Mouse (Mus musculus): Measurements from ENCODE around the gene Tomm6.

Tomm6 gene

GRCm38 (mm10) chr17:47688344-47688607 is at the start of gene Tomm6:
TSS of gene Tomm6 (minus strand) at chr17:47688386.
- no peak for DNase-seq (ENCODE audit: low read depth, low spot score)

- DNase-seq (ENCODE audit: low read depth, low spot score) = peak; percentile 93
Observed at GRCm38 (mm10) chr17:47737271-47738065, 49.3 kb upstream of the Tomm6 start.

GRCm38 (mm10) chr17:47736856-47737255 is 48.7 kb upstream of the Tomm6 start, which contains the start of gene Tfeb:
TSS of gene Tfeb (plus strand) at chr17:47737030.
- DNase-seq (ENCODE audit: low read depth, low spot score) = peak; percentile 90

GRCm38 (mm10) chr17:47735553-47736100 is 47.4 kb upstream of the Tomm6 start:
- no peak for DNase-seq (ENCODE audit: low read depth, low spot score)

GRCm38 (mm10) chr17:47730633-47731575 is 42.7 kb upstream of the Tomm6 start:
- no peak for DNase-seq (ENCODE audit: low read depth, low spot score)

GRCm38 (mm10) chr17:47726566-47726965 is 38.4 kb upstream of the Tomm6 start, which contains the start of gene Pgc:
TSS of gene Pgc (plus strand) at chr17:47726842.
- no peak for DNase-seq (ENCODE audit: low read depth, low spot score)

GRCm38 (mm10) chr17:47721183-47721582 is 33.0 kb upstream of the Tomm6 start:
- no peak for DNase-seq (ENCODE audit: low read depth, low spot score)

- no peak for DNase-seq (ENCODE audit: low read depth, low spot score)
Observed at GRCm38 (mm10) chr17:47715037-47715436, 26.9 kb upstream of the Tomm6 start.

GRCm38 (mm10) chr17:47712889-47713571 is 24.8 kb upstream of the Tomm6 start:
- no peak for DNase-seq (ENCODE audit: low read depth, low spot score)

- DNase-seq (ENCODE audit: low read depth, low spot score) = no peak
Observed at GRCm38 (mm10) chr17:47711883-47712282, 23.7 kb upstream of the Tomm6 start.

GRCm38 (mm10) chr17:47710036-47710435 is 21.9 kb upstream of the Tomm6 start:
- no peak for DNase-seq (ENCODE audit: low read depth, low spot score)

- DNase-seq (ENCODE audit: low read depth, low spot score) = no peak
Observed at GRCm38 (mm10) chr17:47708972-47709371, 20.8 kb upstream of the Tomm6 start.

- no peak for DNase-seq (ENCODE audit: low read depth, low spot score)
Observed at GRCm38 (mm10) chr17:47707961-47708360, 19.8 kb upstream of the Tomm6 start.

- DNase-seq (ENCODE audit: low read depth, low spot score) = no peak
Observed at GRCm38 (mm10) chr17:47706196-47706595, 18.0 kb upstream of the Tomm6 start.

- DNase-seq (ENCODE audit: low read depth, low spot score) = no peak
Observed at GRCm38 (mm10) chr17:47704692-47705091, 16.5 kb upstream of the Tomm6 start.

GRCm38 (mm10) chr17:47703556-47703955 is 15.4 kb upstream of the Tomm6 start:
- no peak for DNase-seq (ENCODE audit: low read depth, low spot score)

GRCm38 (mm10) chr17:47702548-47703345 is 14.6 kb upstream of the Tomm6 start:
- DNase-seq (ENCODE audit: low read depth, low spot score) = no peak

- no peak for DNase-seq (ENCODE audit: low read depth, low spot score)
Observed at GRCm38 (mm10) chr17:47701793-47702192, 13.6 kb upstream of the Tomm6 start.

GRCm38 (mm10) chr17:47699055-47699454 is 10.9 kb upstream of the Tomm6 start:
- DNase-seq (ENCODE audit: low read depth, low spot score) = no peak

- no peak for DNase-seq (ENCODE audit: low read depth, low spot score)
Observed at GRCm38 (mm10) chr17:47698156-47698555, 10.0 kb upstream of the Tomm6 start.

GRCm38 (mm10) chr17:47695337-47695710 is 7.1 kb upstream of the Tomm6 start:
- no peak for DNase-seq (ENCODE audit: low read depth, low spot score)

All from skeletal muscle tissue, adult 2 months (tissue).